Mouse (Mus musculus): ENCODE data around the gene H2-M10.5. TPM values are rescaled to one million over a fixed set of nuclear protein-coding genes. Genes with fewer than 3 reads are reported as not detected.

H2-M10.5 gene
- not detected for polyA plus RNA-seq (2012; fragmentation: generic; extraction: Trizol)

GRCm38 (mm10) chr17:36772610-36773009 is at the start of gene H2-M10.5:
H2-M10.5 (plus strand) TSS chr17:36772910.

GRCm38 (mm10) chr17:36811871-36812270 is 39.2 kb downstream of the H2-M10.5 start, which contains the start of gene H2-M10.6:
H2-M10.6 (plus strand) TSS chr17:36812171.

Other genes with a start within 250 kb of the H2-M10.5 start
- not detected for gene H2-M11, start 225.8 kb upstream of the H2-M10.5 start, polyA plus RNA-seq (2012; fragmentation: generic; extraction: Trizol)
- gene H2-M9, start 130.2 kb upstream of the H2-M10.5 start, polyA plus RNA-seq (2012; fragmentation: generic; extraction: Trizol): not detected
- not detected for gene H2-M1, start 100.7 kb upstream of the H2-M10.5 start, polyA plus RNA-seq (2012; fragmentation: generic; extraction: Trizol)
- gene H2-M10.6, start 39.3 kb downstream of the H2-M10.5 start, polyA plus RNA-seq (2012; fragmentation: generic; extraction: Trizol): not detected
- gene Trim26, start 64.2 kb downstream of the H2-M10.5 start, polyA plus RNA-seq (2012; fragmentation: generic; extraction: Trizol): 10 to 100 TPM in 1 of 2 experiments, 1 to 10 TPM in 1; 8.2 to 32.7 TPM
- gene Trim15, start 94.3 kb downstream of the H2-M10.5 start, polyA plus RNA-seq (2012; fragmentation: generic; extraction: Trizol): not detected
- gene Trim10, start 96.7 kb downstream of the H2-M10.5 start, polyA plus RNA-seq (2012; fragmentation: generic; extraction: Trizol): under 1 TPM in 1 of 2 experiments, not detected in 1; 0.01 TPM
- not detected for gene Trim40, start 117.2 kb downstream of the H2-M10.5 start, polyA plus RNA-seq (2012; fragmentation: generic; extraction: Trizol)
- not detected for gene Trim31, start 125.2 kb downstream of the H2-M10.5 start, polyA plus RNA-seq (2012; fragmentation: generic; extraction: Trizol)
- under 1 TPM; 0.05 to 0.08 TPM for gene Rnf39, start 170.0 kb downstream of the H2-M10.5 start, polyA plus RNA-seq (2012; fragmentation: generic; extraction: Trizol)
- 100 to 1,000 TPM; 197 to 372 TPM for gene Ppp1r11, start 178.8 kb downstream of the H2-M10.5 start, polyA plus RNA-seq (2012; fragmentation: generic; extraction: Trizol)
- 100 to 1,000 TPM in 1 of 2 experiments, 10 to 100 TPM in 1; 84.4 to 119 TPM for gene Znrd1, start 185.6 kb downstream of the H2-M10.5 start, polyA plus RNA-seq (2012; fragmentation: generic; extraction: Trizol)
- gene Znrd1as, start 185.7 kb downstream of the H2-M10.5 start, polyA plus RNA-seq (2012; fragmentation: generic; extraction: Trizol): 1 to 10 TPM in 1 of 2 experiments, under 1 TPM in 1; 0.77 to 7.1 TPM
- not detected for gene 2410137M14Rik, start 208.3 kb downstream of the H2-M10.5 start, polyA plus RNA-seq (2012; fragmentation: generic; extraction: Trizol)
- gene H2-M5, start 216.6 kb downstream of the H2-M10.5 start, polyA plus RNA-seq (2012; fragmentation: generic; extraction: Trizol): under 1 TPM in 1 of 2 experiments, not detected in 1; 0.40 TPM
- 1 to 10 TPM; 4.6 to 6.5 TPM for gene Zfp57, start 228.3 kb downstream of the H2-M10.5 start, polyA plus RNA-seq (2012; fragmentation: generic; extraction: Trizol)